Mouse (Mus musculus) hindbrain, embryonic 11.5 days (tissue): Measurements from ENCODE around the gene Gimap9. TPM values are rescaled to one million over a fixed set of nuclear protein-coding genes. Genes with fewer than 3 reads are reported as not detected.

Experiments
- ATAC-seq: fragments of 200-750 bp; cut with Nextera tagmentation; 2 replicates; pipeline ENCODE4 v1.8.0; 2017; ENCODE audit warnings: mild to moderate bottlenecking, moderate TSS enrichment, moderate library complexity; ENCODE audit not compliant: low FRiP score
- DNase-seq: peaks from one replicate; pipeline ENCODE4 v3.0.0-alpha.2; 2015; ENCODE audit warnings: low spot score
- H3K27ac ChIP-seq: fragments of 300-500 bp; sonication (generic); 2 replicates; pipeline ENCODE4 v1.5.1; 2014; ENCODE audit warnings: mild to moderate bottlenecking, low read depth, low read length
- H3K27me3 ChIP-seq: fragments of 300-500 bp; sonication (generic); 2 replicates; pipeline ENCODE4 v1.6.1; 2014; ENCODE audit warnings: mild to moderate bottlenecking, low read length, moderate library complexity, mixed read lengths; ENCODE audit not compliant: control insufficient read depth, insufficient read depth
- H3K36me3 ChIP-seq: fragments of 300-500 bp; sonication (generic); 2 replicates; pipeline ENCODE4 v1.6.1; 2014; ENCODE audit warnings: mild to moderate bottlenecking, low read length, moderate library complexity, mixed read lengths; ENCODE audit not compliant: control insufficient read depth, insufficient read depth
- H3K4me1 ChIP-seq: fragments of 300-500 bp; sonication (generic); replicated peaks from 2 replicates; pipeline ENCODE4 v1.6.1; 2014; ENCODE audit warnings: low read length, mixed read lengths; ENCODE audit not compliant: control insufficient read depth, insufficient read depth
- H3K4me2 ChIP-seq: fragments of 300-500 bp; sonication (generic); replicated peaks from 2 replicates; pipeline ENCODE4 v1.6.1; 2014; ENCODE audit warnings: mild to moderate bottlenecking, low read depth, low read length
- H3K4me3 ChIP-seq: fragments of 300-500 bp; sonication (generic); 2 replicates; pipeline ENCODE4 v1.5.1; 2014; ENCODE audit warnings: low read depth, low read length
- H3K9ac ChIP-seq: fragments of 300-500 bp; sonication (generic); 2 replicates; pipeline ENCODE4 v1.6.1; 2014; ENCODE audit warnings: low read depth, low read length
- H3K9me3 ChIP-seq: fragments of 300-500 bp; sonication (generic); 2 replicates; pipeline ENCODE4 v1.6.1; 2016; ENCODE audit warnings: low read length; ENCODE audit not compliant: control insufficient read depth
- WGBS: fragments of 180-500 bp; shearing (Covaris S2); extraction: QIAGEN DNeasy Blood & Tissue Kit; methylation state at CpG from one replicate; pipeline ENCODE4 v1.1.7; 2014; 5-methylcytosine and 5-hydroxymethylcytosine counted together
- polyA plus RNA-seq: library from polyadenylated mRNA; unstranded; fragments of >200 nt; fragmentation: Nextera tagmentation; extraction: Ambion mirVana; gene quantifications from 2 replicates; pipeline ENCODE4 v1.2.1, GENCODE M21; 2014

Gene Gimap9
- polyA plus RNA-seq, 1 experiment from 2014 or later, result 4.8 TPM

GRCm38 (mm10) chr6:48706130-48706529, 30.2 kb downstream of the Gimap9 start:
- Histone ChIP-seq H3K27ac (no peak overlapping the region), H3K9me3 (no peaks in the 10 kb centered on the region), H3K4me3 (no peak overlapping the region), H3K36me3 (no peaks in the 10 kb centered on the region), H3K9ac (no peak overlapping the region), H3K27me3 (no peaks in the 10 kb centered on the region), H3K4me2 (no peak overlapping the region), H3K4me1 (no peaks in the 10 kb centered on the region)
- 58% methylated on average over 3 of the region's 3 CpGs for WGBS
- ATAC-seq (no peak), DNase-seq (no peak)

- no peak within 1 kb of the TSS for H3K4me3 ChIP-seq
- ATAC-seq, result no peak
- no peaks in the 10 kb centered on the region for H3K9me3 ChIP-seq
- H3K4me1 ChIP-seq, result no peaks in the 10 kb centered on the region
- no peak within 1 kb of the TSS for H3K9ac ChIP-seq
- no peaks in the 10 kb centered on the region for H3K36me3 ChIP-seq
- no peaks in the 10 kb centered on the region for H3K27me3 ChIP-seq
- no peak within 1 kb of the TSS for H3K4me2 ChIP-seq
- DNase-seq, result no peak
- H3K27ac ChIP-seq, result no peak within 1 kb of the TSS
- WGBS, result 63% methylated on average over 2 of the region's 2 CpGs
Measured at GRCm38 (mm10) chr6:48718455-48718854, 42.5 kb downstream of the Gimap9 start, which contains the start of the genes Gm28053 and Gimap7. Gene Gm28053, plus strand, starts transcription at chr6:48718607. Gene Gimap7, plus strand, starts transcription at chr6:48718621.

GRCm38 (mm10) chr6:48720326-48720725, 44.4 kb downstream of the Gimap9 start:
- WGBS, result 94% methylated on average over 4 of the region's 4 CpGs
- H3K4me1 ChIP-seq, result no peaks in the 10 kb centered on the region

GRCm38 (mm10) chr6:48723468-48723867, 47.5 kb downstream of the Gimap9 start:
- Histone ChIP-seq H3K4me1 (no peaks in the 10 kb centered on the region), H3K27ac (no peak overlapping the region), H3K27me3 (no peaks in the 10 kb centered on the region), H3K4me2 (no peak overlapping the region), H3K36me3 (no peaks in the 10 kb centered on the region), H3K9me3 (no peaks in the 10 kb centered on the region), H3K9ac (no peak overlapping the region), H3K4me3 (no peak overlapping the region)
- ATAC-seq, result no peak
- WGBS, result 89% methylated on average over 8 of the region's 8 CpGs
- no peak for DNase-seq

More at GRCm38 (mm10) chr6:48720326-48720725, 44.4 kb downstream of the Gimap9 start:
- no peaks in the 10 kb centered on the region for H3K9me3 ChIP-seq
- no peak overlapping the region for H3K27ac ChIP-seq
- no peak overlapping the region for H3K4me2 ChIP-seq
- DNase-seq, result no peak
- no peak overlapping the region for H3K9ac ChIP-seq
- H3K4me3 ChIP-seq, result no peak overlapping the region
- ATAC-seq, result no peak
- no peaks in the 10 kb centered on the region for H3K36me3 ChIP-seq
- H3K27me3 ChIP-seq, result no peaks in the 10 kb centered on the region

- Histone ChIP-seq H3K27me3 (no peaks in the 10 kb centered on the region), H3K36me3 (no peaks in the 10 kb centered on the region), H3K27ac (no peak overlapping the region), H3K4me2 (no peak overlapping the region), H3K4me3 (no peak overlapping the region), H3K9ac (no peak overlapping the region), H3K9me3 (no peaks in the 10 kb centered on the region), H3K4me1 (no peaks in the 10 kb centered on the region)
- DNase-seq (no peak), ATAC-seq (no peak)
- WGBS, result 14% methylated on average over 1 of the region's 1 CpGs
Measured at GRCm38 (mm10) chr6:48725476-48725875, 49.5 kb downstream of the Gimap9 start.

- 89% methylated on average over 5 of the region's 5 CpGs for WGBS
- no peak overlapping the region for H3K27ac ChIP-seq
- no peak overlapping the region for H3K4me2 ChIP-seq
- no peak overlapping the region for H3K9ac ChIP-seq
- DNase-seq (no peak), ATAC-seq (no peak)
- H3K4me1 ChIP-seq, result no peaks in the 10 kb centered on the region
- H3K27me3 ChIP-seq, result no peaks in the 10 kb centered on the region
- no peaks in the 10 kb centered on the region for H3K36me3 ChIP-seq
- H3K4me3 ChIP-seq, result no peak overlapping the region
- H3K9me3 ChIP-seq, result no peaks in the 10 kb centered on the region
Measured at GRCm38 (mm10) chr6:48727761-48728160, 51.8 kb downstream of the Gimap9 start.

Other genes starting within 250 kb of the Gimap9 start
- gene Zfp467, start 230.3 kb upstream of the Gimap9 start, polyA plus RNA-seq, result 13.3 and 14.9 TPM in 2 replicates
- 0.05 and 0.17 TPM in 2 replicates for gene Sspo, start 227.9 kb upstream of the Gimap9 start, polyA plus RNA-seq
- gene Atp6v0e2, start 138.5 kb upstream of the Gimap9 start, polyA plus RNA-seq, result 55.1 and 59.0 TPM in 2 replicates
- gene Lrrc61, start 121.3 kb upstream of the Gimap9 start, polyA plus RNA-seq, result 13.9 and 17.2 TPM in 2 replicates
- 2.0 and 2.5 TPM in 2 replicates for gene Rarres2, start 103.3 kb upstream of the Gimap9 start, polyA plus RNA-seq
- not detected in 2 replicates for gene Gm45021, start 86.5 kb upstream of the Gimap9 start, polyA plus RNA-seq
- 35.3 and 37.8 TPM in 2 replicates for gene Repin1, start 82.2 kb upstream of the Gimap9 start, polyA plus RNA-seq
- not detected in 2 replicates for gene Gm44965, start 82.2 kb upstream of the Gimap9 start, polyA plus RNA-seq
- gene Zfp775, start 74.1 kb upstream of the Gimap9 start, polyA plus RNA-seq, result 7.7 and 11.0 TPM in 2 replicates
- gene AI854703, start 49.4 kb upstream of the Gimap9 start, polyA plus RNA-seq, result 1.1 and 1.2 TPM in 2 replicates
- 0.37 and 0.57 TPM in 2 replicates for gene Gimap8, start 28.9 kb upstream of the Gimap9 start, polyA plus RNA-seq
- gene Gimap4, start 8.4 kb downstream of the Gimap9 start, polyA plus RNA-seq, result 3.3 and 5.6 TPM in 2 replicates
- gene Gimap6, start 32.1 kb downstream of the Gimap9 start, polyA plus RNA-seq, result 10.7 and 11.5 TPM in 2 replicates
- not detected in 2 replicates for gene Gm28053, start 42.5 kb downstream of the Gimap9 start, polyA plus RNA-seq
- gene Gimap7, start 42.5 kb downstream of the Gimap9 start, polyA plus RNA-seq, result 0.11 TPM in 1 of 2 replicates, not detected in the other
- gene Gimap1, start 62.9 kb downstream of the Gimap9 start, polyA plus RNA-seq, result 5.0 and 6.1 TPM in 2 replicates
- gene Gimap5, start 70.1 kb downstream of the Gimap9 start, polyA plus RNA-seq, result 0.49 and 0.92 TPM in 2 replicates
- gene Gimap3, start 94.7 kb downstream of the Gimap9 start, polyA plus RNA-seq, result 0.17 TPM in 1 of 2 replicates, not detected in the other
- 25.7 and 26.0 TPM in 2 replicates for gene Tmem176a, start 164.8 kb downstream of the Gimap9 start, polyA plus RNA-seq
- 66.7 and 72.5 TPM in 2 replicates for gene Tmem176b, start 165.4 kb downstream of the Gimap9 start, polyA plus RNA-seq
- gene Aoc1, start 196.8 kb downstream of the Gimap9 start, polyA plus RNA-seq, result not detected in 2 replicates